Mouse (Mus musculus) limb, embryonic 15.5 days (tissue): ENCODE measurements around the gene Dusp3. TPM values are rescaled to one million over a fixed set of nuclear protein-coding genes. Genes with fewer than 3 reads are reported as not detected.

Source experiments
- ATAC-seq: fragments of 200-750 bp; cut with Nextera tagmentation; 2 replicates; pipeline ENCODE4 v1.8.0; 2017; ENCODE audit warnings: low read depth, moderate TSS enrichment; ENCODE audit not compliant: insufficient number of reproducible peaks, low FRiP score, low TSS enrichment
- H3K27ac ChIP-seq: fragments of 300-500 bp; sonication (generic); 2 replicates; pipeline ENCODE4 v1.5.1; 2015; ENCODE audit warnings: moderate library complexity, mild to moderate bottlenecking, inconsistent platforms
- H3K27me3 ChIP-seq: fragments of 300-500 bp; sonication (generic); 2 replicates; pipeline ENCODE4 v1.6.1; 2015; ENCODE audit warnings: inconsistent platforms
- H3K36me3 ChIP-seq: fragments of 300-500 bp; sonication (generic); 2 replicates; pipeline ENCODE4 v1.6.1; 2015; ENCODE audit warnings: inconsistent platforms
- H3K4me1 ChIP-seq: fragments of 300-500 bp; sonication (generic); 2 replicates; pipeline ENCODE4 v1.6.1; 2015; ENCODE audit warnings: inconsistent platforms
- H3K4me2 ChIP-seq: fragments of 300-500 bp; sonication (generic); 2 replicates; pipeline ENCODE4 v1.6.1; 2015; ENCODE audit warnings: mild to moderate bottlenecking, inconsistent platforms
- H3K4me3 ChIP-seq: fragments of 300-500 bp; sonication (generic); 2 replicates; pipeline ENCODE4 v1.5.1; 2015; ENCODE audit warnings: mild to moderate bottlenecking, inconsistent platforms
- H3K9ac ChIP-seq: fragments of 300-500 bp; sonication (generic); 2 replicates; pipeline ENCODE4 v1.6.1; 2015; ENCODE audit warnings: inconsistent platforms
- H3K9me3 ChIP-seq: fragments of 300-500 bp; sonication (generic); 2 replicates; pipeline ENCODE4 v1.6.1; 2016; ENCODE audit warnings: inconsistent platforms
- WGBS: fragments of 180-500 bp; shearing (Covaris S2); methylation state at CpG from one replicate; pipeline ENCODE4 v1.1.7; 2015; 5-methylcytosine and 5-hydroxymethylcytosine counted together
- polyA plus RNA-seq: library from polyadenylated mRNA; unstranded; fragments of >200 nt; fragmentation: Nextera tagmentation; extraction: Ambion mirVana; gene quantifications from 2 replicates; pipeline ENCODE4 v1.2.1, GENCODE M21; 2015

The Dusp3 gene
- polyA plus RNA-seq, 1 experiment from 2014 or later = 26.9 TPM

- Histone ChIP-seq H3K4me3 (peak overlapping the region; percentile 73), H3K27ac (no peak overlapping the region), H3K27me3 (no peaks in the 10 kb centered on the region), H3K4me2 (peak overlapping the region; percentile 94), H3K36me3 (0 out of 2 replicates have a peak, but pooled peaks cover 2% of the 10 kb centered on the region), H3K4me1 (peaks cover 14% of the 10 kb centered on the region), H3K9ac (peak overlapping the region; percentile 56), H3K9me3 (no peaks in the 10 kb centered on the region)
- no peak for ATAC-seq
- WGBS = 3% methylated on average over 23 of the region's 23 CpGs
Measured at GRCm38 (mm10) chr11:102025991-102026660, 39.3 kb upstream of the Dusp3 start.

DNA sequence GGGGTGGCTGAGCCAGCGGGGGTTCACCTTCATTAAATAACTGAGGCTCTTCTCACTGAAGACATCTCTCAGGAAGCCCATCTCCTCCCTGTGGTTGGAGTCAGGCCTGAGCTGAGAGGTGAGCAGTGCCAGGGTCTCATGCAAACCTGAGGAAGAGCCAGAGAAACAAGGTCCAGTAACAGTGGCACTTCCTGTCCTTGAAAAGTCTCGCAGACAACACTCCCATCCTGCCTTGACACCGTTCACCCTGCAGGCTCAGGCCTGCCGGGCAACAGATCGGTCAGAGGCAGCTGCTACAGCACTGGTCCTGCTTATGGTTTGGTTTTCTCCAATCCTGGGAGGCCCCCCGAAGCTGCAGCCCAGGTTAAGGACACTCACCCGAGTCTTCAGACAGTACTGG is 38.5 kb upstream of the Dusp3 start:
- H3K9me3 ChIP-seq = no peaks in the 10 kb centered on the region
- H3K27me3 ChIP-seq = no peaks in the 10 kb centered on the region
- 0 out of 2 replicates have a peak, but pooled peaks cover 2% of the 10 kb centered on the region for H3K36me3 ChIP-seq
- WGBS = 46% methylated on average over 7 of the region's 7 CpGs
- peak overlapping the region; percentile 73; the same call in 1 of the 2 replicates for H3K4me3 ChIP-seq
- no peak overlapping the region for H3K4me2 ChIP-seq
- H3K9ac ChIP-seq = no peak overlapping the region
- H3K27ac ChIP-seq = no peak overlapping the region
- ATAC-seq = no peak
- peaks cover 14% of the 10 kb centered on the region for H3K4me1 ChIP-seq

DNA sequence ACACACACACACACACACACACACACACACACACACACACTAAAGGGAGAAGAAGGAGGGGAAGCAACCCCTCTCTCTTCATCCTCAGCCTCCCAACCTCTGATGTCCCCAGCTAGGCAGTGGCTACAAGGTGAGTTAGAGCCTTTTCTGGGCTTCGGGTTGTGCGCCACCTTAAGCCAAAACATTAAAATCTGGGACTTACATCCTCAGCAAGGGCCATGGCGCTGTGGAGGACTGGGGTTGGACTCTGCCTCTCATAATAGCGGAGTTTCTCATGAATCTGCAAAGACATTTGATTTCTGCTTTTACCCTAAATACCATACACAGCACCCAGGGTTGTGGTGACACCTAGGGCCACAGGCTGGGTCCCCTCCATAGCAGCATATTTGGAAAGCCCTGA is 38.1 kb upstream of the Dusp3 start:
- Histone ChIP-seq H3K27ac (no peak overlapping the region), H3K4me3 (no peak overlapping the region), H3K9ac (no peak overlapping the region), H3K4me1 (peaks cover 14% of the 10 kb centered on the region), H3K9me3 (no peaks in the 10 kb centered on the region), H3K27me3 (no peaks in the 10 kb centered on the region), H3K36me3 (0 out of 2 replicates have a peak, but pooled peaks cover 2% of the 10 kb centered on the region), H3K4me2 (no peak overlapping the region)
- no peak for ATAC-seq
- WGBS = 80% methylated on average over 4 of the region's 4 CpGs

DNA sequence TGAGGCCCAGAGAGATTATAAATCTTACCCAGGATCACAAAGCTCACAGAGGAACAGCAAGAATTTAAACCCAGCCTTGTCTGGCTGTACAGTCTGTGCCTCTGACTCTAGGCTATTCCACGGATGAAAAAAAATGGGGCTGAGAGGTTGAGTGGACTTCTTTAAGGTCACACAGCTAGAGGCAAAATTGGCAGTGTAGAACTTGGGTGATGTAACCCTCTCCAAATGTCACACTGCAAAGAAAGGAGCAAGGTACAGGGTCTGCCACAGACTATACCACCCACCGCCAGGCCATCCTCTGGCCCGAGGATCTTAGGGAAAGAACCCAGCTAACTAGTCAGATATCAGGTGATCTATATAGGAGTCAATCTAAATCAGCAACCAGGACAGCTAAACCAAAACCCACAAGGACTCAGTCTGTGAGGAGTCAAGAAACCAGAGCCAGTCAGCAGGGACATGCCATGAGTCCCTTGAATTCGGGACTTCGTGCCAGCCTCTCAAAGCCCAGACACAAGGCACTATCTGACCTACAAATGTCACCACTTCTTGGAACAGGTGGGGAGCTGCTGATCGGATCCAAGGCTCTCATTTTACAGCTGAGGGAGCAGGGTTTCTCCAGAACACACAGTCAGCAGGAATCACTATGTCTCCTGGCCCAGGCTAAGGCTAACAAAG is 37.4 kb upstream of the Dusp3 start:
- WGBS = 81% methylated on average over 6 of the region's 6 CpGs
- no peak for ATAC-seq
- no peak overlapping the region for H3K4me2 ChIP-seq
- H3K9ac ChIP-seq = no peak overlapping the region
- no peaks in the 10 kb centered on the region for H3K27me3 ChIP-seq
- H3K4me1 ChIP-seq = peaks cover 14% of the 10 kb centered on the region
- no peak overlapping the region for H3K4me3 ChIP-seq
- 0 out of 2 replicates have a peak, but pooled peaks cover 2% of the 10 kb centered on the region for H3K36me3 ChIP-seq
- H3K27ac ChIP-seq = no peak overlapping the region
- H3K9me3 ChIP-seq = no peaks in the 10 kb centered on the region

GRCm38 (mm10) chr11:102023406-102023805 is 36.6 kb upstream of the Dusp3 start:
- Histone ChIP-seq H3K4me1 (peaks cover 14% of the 10 kb centered on the region), H3K9ac (no peak overlapping the region), H3K4me2 (no peak overlapping the region), H3K27ac (no peak overlapping the region), H3K27me3 (no peaks in the 10 kb centered on the region), H3K36me3 (0 out of 2 replicates have a peak, but pooled peaks cover 2% of the 10 kb centered on the region), H3K9me3 (no peaks in the 10 kb centered on the region), H3K4me3 (no peak overlapping the region)
- 88% methylated on average over 13 of the region's 13 CpGs for WGBS
- no peak for ATAC-seq

GRCm38 (mm10) chr11:102021196-102021595 is 34.4 kb upstream of the Dusp3 start:
- H3K4me2 ChIP-seq = no peak overlapping the region
- no peak overlapping the region for H3K4me3 ChIP-seq
- peaks cover 4% of the 10 kb centered on the region; the same call in 1 of the 2 replicates for H3K4me1 ChIP-seq
- WGBS = 53% methylated on average over 5 of the region's 5 CpGs
- 0 out of 2 replicates have a peak, but pooled peaks cover 2% of the 10 kb centered on the region for H3K36me3 ChIP-seq
- no peak overlapping the region for H3K9ac ChIP-seq
- H3K27ac ChIP-seq = no peak overlapping the region
- H3K9me3 ChIP-seq = no peaks in the 10 kb centered on the region
- no peak for ATAC-seq
- H3K27me3 ChIP-seq = no peaks in the 10 kb centered on the region

GRCm38 (mm10) chr11:102019736-102020135 is 32.9 kb upstream of the Dusp3 start:
- Histone ChIP-seq H3K9me3 (no peaks in the 10 kb centered on the region), H3K4me3 (no peak overlapping the region), H3K27ac (no peak overlapping the region), H3K36me3 (0 out of 2 replicates have a peak, but pooled peaks cover 2% of the 10 kb centered on the region), H3K4me2 (no peak overlapping the region), H3K4me1 (no peaks in the 10 kb centered on the region), H3K9ac (no peak overlapping the region), H3K27me3 (no peaks in the 10 kb centered on the region)
- WGBS = 84% methylated on average over 9 of the region's 9 CpGs
- no peak for ATAC-seq

GRCm38 (mm10) chr11:102016136-102016535 is 29.3 kb upstream of the Dusp3 start:
- ATAC-seq = no peak
- peaks cover 9% of the 10 kb centered on the region for H3K36me3 ChIP-seq
- WGBS = 91% methylated on average over 1 of the region's 1 CpGs
- H3K9me3 ChIP-seq = no peaks in the 10 kb centered on the region
- no peak overlapping the region for H3K27ac ChIP-seq
- no peaks in the 10 kb centered on the region for H3K27me3 ChIP-seq
- H3K9ac ChIP-seq = no peak overlapping the region
- H3K4me3 ChIP-seq = no peak overlapping the region
- no peaks in the 10 kb centered on the region for H3K4me1 ChIP-seq
- no peak overlapping the region for H3K4me2 ChIP-seq

- H3K4me2 ChIP-seq = no peak overlapping the region
- H3K4me1 ChIP-seq = peaks cover under 1% of the 10 kb centered on the region; the same call in 1 of the 2 replicates
- H3K9ac ChIP-seq = no peak overlapping the region
- H3K27me3 ChIP-seq = no peaks in the 10 kb centered on the region
- whole genome bisulfite sequencing = 64% methylated on average over 6 of the region's 6 CpGs
- no peaks in the 10 kb centered on the region for H3K9me3 ChIP-seq
- H3K27ac ChIP-seq = no peak overlapping the region
- no peak for ATAC-seq
- H3K4me3 ChIP-seq = no peak overlapping the region
- H3K36me3 ChIP-seq = peaks cover 9% of the 10 kb centered on the region
Measured at GRCm38 (mm10) chr11:102015472-102015871, 28.7 kb upstream of the Dusp3 start.

- H3K9ac ChIP-seq = no peak overlapping the region
- H3K27ac ChIP-seq = no peak overlapping the region
- 86% methylated on average over 8 of the region's 8 CpGs for WGBS
- no peaks in the 10 kb centered on the region for H3K9me3 ChIP-seq
- no peaks in the 10 kb centered on the region for H3K27me3 ChIP-seq
- no peak for ATAC-seq
- H3K4me3 ChIP-seq = no peak overlapping the region
- H3K36me3 ChIP-seq = peaks cover 11% of the 10 kb centered on the region
- H3K4me1 ChIP-seq = peaks cover 10% of the 10 kb centered on the region; the same call in 1 of the 2 replicates
- no peak overlapping the region for H3K4me2 ChIP-seq
Measured at GRCm38 (mm10) chr11:102013201-102013600, 26.4 kb upstream of the Dusp3 start.

GRCm38 (mm10) chr11:102011510-102011909 is 24.7 kb upstream of the Dusp3 start:
- ATAC-seq = no peak
- 65% methylated on average over 8 of the region's 8 CpGs for WGBS
- no peak overlapping the region for H3K4me2 ChIP-seq
- H3K9ac ChIP-seq = no peak overlapping the region
- peaks cover 19% of the 10 kb centered on the region for H3K36me3 ChIP-seq
- H3K4me1 ChIP-seq = peaks cover 10% of the 10 kb centered on the region; the same call in 1 of the 2 replicates
- H3K4me3 ChIP-seq = no peak overlapping the region
- H3K27me3 ChIP-seq = no peaks in the 10 kb centered on the region
- no peaks in the 10 kb centered on the region for H3K9me3 ChIP-seq
- no peak overlapping the region for H3K27ac ChIP-seq

- Histone ChIP-seq H3K4me3 (no peak overlapping the region), H3K36me3 (peaks cover 22% of the 10 kb centered on the region), H3K9me3 (no peaks in the 10 kb centered on the region), H3K9ac (no peak overlapping the region), H3K27me3 (no peaks in the 10 kb centered on the region), H3K27ac (no peak overlapping the region), H3K4me1 (peaks cover 10% of the 10 kb centered on the region; the same call in 1 of the 2 replicates), H3K4me2 (no peak overlapping the region)
- WGBS = 33% methylated on average over 13 of the region's 13 CpGs
- no peak for ATAC-seq
Measured at GRCm38 (mm10) chr11:102010140-102010539, 23.3 kb upstream of the Dusp3 start.
